Mouse (Mus musculus) kidney, adult 2 months (tissue): ENCODE data around the gene Gmip.

Experiments used
- CTCF ChIP-seq: fragments of 200-500 bp; conservative IDR thresholded peaks from 2 replicates; pipeline ENCODE4 v1.5.1; 2011; ENCODE audit warnings: low read depth, mild to moderate bottlenecking, control low read depth, low read length, moderate library complexity, mixed read lengths; ENCODE audit not compliant: insufficient read depth, insufficient read length
- POLR2A ChIP-seq: fragments of 200-500 bp; IDR thresholded peaks from one replicate; pipeline ENCODE4 v1.6.1; 2011; ENCODE audit warnings: low read depth, low read length, control low read depth

GRCm38 (mm10) chr8:69870907-69871306, 62.4 kb downstream of the Gmip start:
- no peak for TF ChIP-seq CTCF
- TF ChIP-seq POLR2A = no peak
